Mouse (Mus musculus) heart, adult 18-20 months (tissue): ENCODE results near the gene Pyurf. TPM values are rescaled to one million over a fixed set of nuclear protein-coding genes. Genes with fewer than 3 reads are reported as not detected.

Source experiments
- DNase-seq, 2 experiments: peaks; one replicate each; pipeline ENCODE4 v3.0.0; 2021 to 2022; ENCODE audit warnings: mixed read lengths in 1 of 2
- long read RNA-seq, 2 experiments: library from polyadenylated mRNA; stranded (forward); transcript quantifications; one replicate each; pipeline ENCODE4 v2.0.0; 2021
- total RNA-seq, 2 experiments: library from RNA; stranded (reverse); gene quantifications; 2 replicates each; pipeline ENCODE4 v1.2.3; 2021

Pyurf gene
- total RNA-seq = 10 to 100 TPM; 22.1 to 23.2 TPM
- long read RNA-seq, experiment 1, transcript Pyurf-201 (2 exons, 3,573 nt) = major isoform, 92 of 94 reads
- long read RNA-seq, experiment 1, partial matches to known transcripts = 0 of 94 reads
- long read RNA-seq, experiment 1, other reads (novel, unspliced or antisense) = 2 of 94 reads
- long read RNA-seq, experiment 2, transcript Pyurf-201 (2 exons, 3,573 nt) = major isoform, 57 of 59 reads
- long read RNA-seq, experiment 2, partial matches to known transcripts = 0 of 59 reads
- long read RNA-seq, experiment 2, other reads (novel, unspliced or antisense) = 2 of 59 reads

GRCm38 (mm10) chr6:57691467-57692261 is at the start of gene Pyurf:
Gene Pyurf, minus strand, starts transcription at chr6:57692078.
- DNase-seq = peak; percentile 90 to 92

DNA sequence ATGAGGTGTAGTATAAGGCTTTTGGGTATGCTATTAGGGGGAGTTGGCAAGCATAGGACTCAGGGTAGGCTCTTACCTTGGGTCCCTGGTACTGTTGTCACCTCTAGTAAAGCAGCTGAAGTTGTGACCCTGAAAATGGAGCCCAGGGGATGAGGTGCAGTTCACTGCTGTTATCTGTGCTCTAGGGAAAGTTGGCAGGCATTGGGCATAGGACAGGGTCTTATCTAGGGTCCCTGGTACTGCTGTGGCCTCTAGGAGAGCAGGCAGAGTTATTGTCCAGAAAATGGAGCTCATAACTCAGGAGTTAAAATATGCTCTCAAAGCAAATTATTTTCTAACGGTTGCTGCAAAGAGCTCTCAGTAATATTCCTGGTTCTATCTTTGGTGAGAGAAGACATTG is 29.5 kb upstream of the Pyurf start:
- no peak for DNase-seq

- no peak for DNase-seq
These were observed 19.8 kb upstream of the Pyurf start for GRCm38 (mm10) chr6:57711726-57712125.

- DNase-seq = peak in 1 of 2 experiments; percentile 14
These were observed 14.8 kb upstream of the Pyurf start for GRCm38 (mm10) chr6:57706721-57707120.

DNA sequence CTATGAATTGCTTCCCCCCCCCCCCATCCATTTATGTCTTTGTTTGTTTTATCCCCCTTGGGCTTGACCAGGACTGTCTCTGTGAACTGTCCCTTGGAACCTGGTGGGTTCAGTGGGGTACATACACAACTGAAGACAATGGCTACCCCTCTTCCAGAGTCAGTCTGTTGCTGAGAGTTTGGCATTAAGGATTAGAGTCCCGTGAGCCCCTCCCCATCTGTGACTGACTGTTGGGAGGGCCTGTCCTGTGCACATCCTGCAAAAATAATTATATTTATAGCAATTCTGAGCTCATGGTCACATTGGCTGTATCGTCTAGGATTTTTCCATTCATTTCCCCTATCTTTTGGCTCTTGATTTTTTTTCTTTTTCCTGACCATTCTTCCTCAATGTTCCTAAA is 11.8 kb upstream of the Pyurf start:
- peak in 1 of 2 experiments; percentile 19 for DNase-seq

- DNase-seq = peak; percentile 96 to 98
These were observed 11.0 kb upstream of the Pyurf start for GRCm38 (mm10) chr6:57702743-57703499.

- DNase-seq = peak in 1 of 2 experiments; percentile 12
These were observed 10.5 kb upstream of the Pyurf start, which contains the start of gene Lancl2 for GRCm38 (mm10) chr6:57702376-57702742. Gene Lancl2, plus strand, starts transcription at chr6:57702540.

- no peak for DNase-seq
These were observed 9.8 kb upstream of the Pyurf start for GRCm38 (mm10) chr6:57701686-57702085.

GRCm38 (mm10) chr6:57693116-57693515 is 1.2 kb upstream of the Pyurf start:
- peak in 1 of 2 experiments; percentile 9 for DNase-seq

GRCm38 (mm10) chr6:57684156-57684555 is 7.7 kb downstream of the Pyurf start:
- no peak for DNase-seq

DNA sequence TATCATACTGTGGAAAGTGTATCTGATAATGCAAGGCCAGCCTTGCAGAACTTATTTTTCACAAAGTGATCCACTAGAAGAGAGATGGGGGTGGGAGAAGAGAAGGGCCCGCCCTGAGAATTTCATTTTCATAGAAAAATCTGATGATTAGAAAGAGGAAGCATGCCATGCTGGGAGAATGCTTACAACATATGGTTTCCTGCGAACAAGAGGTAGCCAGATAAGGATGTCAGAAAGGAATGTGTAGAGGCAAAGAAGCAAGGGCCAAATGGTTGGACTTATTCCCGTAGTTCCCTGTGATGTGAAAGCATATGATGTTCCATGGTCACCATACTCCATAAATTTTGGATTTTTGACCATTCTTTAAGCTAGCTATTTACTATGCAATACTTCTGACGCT is 30.6 kb downstream of the Pyurf start:
- no peak for DNase-seq

- no peak for DNase-seq
These were observed 44.6 kb downstream of the Pyurf start for GRCm38 (mm10) chr6:57647256-57647655.

GRCm38 (mm10) chr6:57641789-57642188 is 50.1 kb downstream of the Pyurf start:
- peak; percentile 50 to 57 for DNase-seq

DNA sequence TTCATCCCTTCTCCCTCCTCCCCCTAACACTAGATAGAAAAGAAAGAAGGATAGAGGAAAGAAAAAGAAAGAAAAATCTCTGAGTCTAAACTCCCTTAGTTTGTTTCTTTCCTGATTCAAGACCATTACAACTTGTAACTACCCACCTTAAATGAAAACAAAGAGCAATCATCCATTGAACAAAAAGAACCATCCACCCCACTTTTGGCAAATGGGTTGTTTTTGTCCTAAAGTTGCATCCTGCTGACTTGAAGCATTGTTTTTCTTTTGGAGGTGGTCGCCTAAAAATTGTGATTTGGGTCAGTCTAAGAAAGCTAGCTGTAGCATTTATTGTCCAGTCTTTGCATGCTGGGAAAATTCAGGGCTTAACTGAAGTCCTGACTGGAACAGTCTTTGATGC is 52.3 kb downstream of the Pyurf start:
- DNase-seq = no peak

Other genes with a start within 250 kb of the Pyurf start
- 100 to 1,000 TPM in 1 of 2 experiments, 10 to 100 TPM in 1; 77.8 to 101 TPM for gene Ppm1k, start 156.6 kb downstream of the Pyurf start, total RNA-seq
- gene Herc6, start 111.1 kb downstream of the Pyurf start, total RNA-seq = 1 to 10 TPM; 2.7 to 6.6 TPM
- 10 to 100 TPM; 13.6 to 13.8 TPM for gene Lancl2, start 10.5 kb upstream of the Pyurf start, total RNA-seq
- 10 to 100 TPM; 22.8 to 22.9 TPM for gene Vopp1, start 133.1 kb upstream of the Pyurf start, total RNA-seq
- gene Vmn1r21, start 158.3 kb upstream of the Pyurf start, total RNA-seq = not detected
- not detected for gene Vmn1r22, start 215.9 kb upstream of the Pyurf start, total RNA-seq
- gene Vmn1r23, start 234.8 kb upstream of the Pyurf start, total RNA-seq = not detected